Mouse (Mus musculus): ENCODE data around the gene Iqch. TPM values are rescaled to one million over a fixed set of nuclear protein-coding genes. Genes with fewer than 3 reads are reported as not detected.

The Iqch gene
- polyA plus RNA-seq, 1 experiment from 2014 or later, result 0.09 TPM

- no peaks in the 10 kb centered on the region for H3K4me1 ChIP-seq (ENCODE audit: insufficient read depth)
- no peak overlapping the region for H3K4me2 ChIP-seq (ENCODE audit: low read depth, low read length)
- no peak for DNase-seq
- H3K27ac ChIP-seq (ENCODE audit: low read depth), result no peak overlapping the region
- no peak overlapping the region for H3K9ac ChIP-seq (replicated peaks)
- ATAC-seq, result no peak
- no peaks in the 10 kb centered on the region for H3K36me3 ChIP-seq (replicated peaks; ENCODE audit: insufficient read depth, low read length)
- H3K27me3 ChIP-seq (ENCODE audit: insufficient read depth, low read length), result no peaks in the 10 kb centered on the region
- TF ChIP-seq EP300 (IDR thresholded peaks at IDR 0.05; ENCODE audit: low read depth), result no peak
- H3K9me3 ChIP-seq (ENCODE audit: low read length), result no peaks in the 10 kb centered on the region
- 56% methylated on average over 2 of the region's 2 CpGs for WGBS (ENCODE audit: insufficient replicate concordance)
- H3K4me3 ChIP-seq (ENCODE audit: low read depth, low read length), result no peak overlapping the region
Measured at GRCm38 (mm10) chr9:63503890-63504289, 98.4 kb downstream of the Iqch start.

- Histone ChIP-seq H3K36me3 (replicated peaks; ENCODE audit: insufficient read depth, low read length) (no peaks in the 10 kb centered on the region), H3K9ac (replicated peaks) (no peak overlapping the region), H3K27ac (ENCODE audit: low read depth) (no peak overlapping the region), H3K4me1 (ENCODE audit: insufficient read depth) (no peaks in the 10 kb centered on the region), H3K9me3 (ENCODE audit: low read length) (no peaks in the 10 kb centered on the region), H3K27me3 (ENCODE audit: insufficient read depth, low read length) (no peaks in the 10 kb centered on the region), H3K4me3 (ENCODE audit: low read depth, low read length) (no peak overlapping the region), H3K4me2 (ENCODE audit: low read depth, low read length) (no peak overlapping the region)
- ATAC-seq (no peak), DNase-seq (no peak)
- 92% methylated on average over 1 of the region's 1 CpGs for WGBS (ENCODE audit: insufficient replicate concordance)
- TF ChIP-seq CTCF (IDR thresholded peaks at IDR 0.05; ENCODE audit: low read depth), result no peak
- TF ChIP-seq EP300 (IDR thresholded peaks at IDR 0.05; ENCODE audit: low read depth), result no peak
Measured at GRCm38 (mm10) chr9:63501516-63501915, 100.8 kb downstream of the Iqch start.

- ATAC-seq (no peak), DNase-seq (no peak)
- Histone ChIP-seq H3K27me3 (ENCODE audit: insufficient read depth, low read length) (no peaks in the 10 kb centered on the region), H3K4me3 (ENCODE audit: low read depth, low read length) (no peak overlapping the region), H3K9ac (replicated peaks) (no peak overlapping the region), H3K4me2 (ENCODE audit: low read depth, low read length) (no peak overlapping the region), H3K9me3 (ENCODE audit: low read length) (no peaks in the 10 kb centered on the region), H3K4me1 (ENCODE audit: insufficient read depth) (no peaks in the 10 kb centered on the region), H3K36me3 (replicated peaks; ENCODE audit: insufficient read depth, low read length) (no peaks in the 10 kb centered on the region), H3K27ac (ENCODE audit: low read depth) (no peak overlapping the region)
- WGBS (ENCODE audit: insufficient replicate concordance), result 52% methylated on average over 8 of the region's 8 CpGs
- no peak for TF ChIP-seq CTCF (IDR thresholded peaks at IDR 0.05; ENCODE audit: low read depth)
- TF ChIP-seq EP300 (IDR thresholded peaks at IDR 0.05; ENCODE audit: low read depth), result no peak
Measured at GRCm38 (mm10) chr9:63499912-63500311, 102.4 kb downstream of the Iqch start.

GRCm38 (mm10) chr9:63495786-63496185 lies 106.5 kb downstream of the Iqch start:
- WGBS (ENCODE audit: insufficient replicate concordance), result 59% methylated on average over 2 of the region's 2 CpGs
- no peak overlapping the region for H3K27ac ChIP-seq (ENCODE audit: low read depth)
- no peaks in the 10 kb centered on the region for H3K36me3 ChIP-seq (replicated peaks; ENCODE audit: insufficient read depth, low read length)
- ATAC-seq (no peak), DNase-seq (no peak)
- H3K9ac ChIP-seq (replicated peaks), result no peak overlapping the region
- no peaks in the 10 kb centered on the region for H3K4me1 ChIP-seq (ENCODE audit: insufficient read depth)
- no peak for TF ChIP-seq CTCF (IDR thresholded peaks at IDR 0.05; ENCODE audit: low read depth)
- TF ChIP-seq EP300 (IDR thresholded peaks at IDR 0.05; ENCODE audit: low read depth), result no peak
- no peaks in the 10 kb centered on the region for H3K27me3 ChIP-seq (ENCODE audit: insufficient read depth, low read length)
- H3K4me3 ChIP-seq (ENCODE audit: low read depth, low read length), result no peak overlapping the region
- H3K4me2 ChIP-seq (ENCODE audit: low read depth, low read length), result no peak overlapping the region
- no peaks in the 10 kb centered on the region for H3K9me3 ChIP-seq (ENCODE audit: low read length)

- Histone ChIP-seq H3K4me2 (ENCODE audit: low read depth, low read length) (no peak overlapping the region), H3K9me3 (ENCODE audit: low read length) (no peaks in the 10 kb centered on the region), H3K36me3 (replicated peaks; ENCODE audit: insufficient read depth, low read length) (no peaks in the 10 kb centered on the region), H3K4me1 (ENCODE audit: insufficient read depth) (no peaks in the 10 kb centered on the region), H3K4me3 (ENCODE audit: low read depth, low read length) (no peak overlapping the region), H3K27ac (ENCODE audit: low read depth) (no peak overlapping the region), H3K9ac (replicated peaks) (no peak overlapping the region), H3K27me3 (ENCODE audit: insufficient read depth, low read length) (no peaks in the 10 kb centered on the region)
- ATAC-seq (no peak), DNase-seq (no peak)
- no peak for TF ChIP-seq EP300 (IDR thresholded peaks at IDR 0.05; ENCODE audit: low read depth)
- TF ChIP-seq CTCF (IDR thresholded peaks at IDR 0.05; ENCODE audit: low read depth), result no peak
- 70% methylated on average over 4 of the region's 4 CpGs for WGBS (ENCODE audit: insufficient replicate concordance)
Measured at GRCm38 (mm10) chr9:63493746-63494145, 108.5 kb downstream of the Iqch start.

GRCm38 (mm10) chr9:63492291-63492690 lies 110.0 kb downstream of the Iqch start:
- TF ChIP-seq CTCF (IDR thresholded peaks at IDR 0.05; ENCODE audit: low read depth) (no peak), EP300 (IDR thresholded peaks at IDR 0.05; ENCODE audit: low read depth) (no peak)
- Histone ChIP-seq H3K4me3 (ENCODE audit: low read depth, low read length) (no peak overlapping the region), H3K27ac (ENCODE audit: low read depth) (no peak overlapping the region), H3K36me3 (replicated peaks; ENCODE audit: insufficient read depth, low read length) (no peaks in the 10 kb centered on the region), H3K9ac (replicated peaks) (no peak overlapping the region), H3K4me1 (ENCODE audit: insufficient read depth) (no peaks in the 10 kb centered on the region), H3K9me3 (ENCODE audit: low read length) (no peaks in the 10 kb centered on the region), H3K4me2 (ENCODE audit: low read depth, low read length) (no peak overlapping the region), H3K27me3 (ENCODE audit: insufficient read depth, low read length) (no peaks in the 10 kb centered on the region)
- DNase-seq (peak; percentile 15), ATAC-seq (no peak)
- WGBS (ENCODE audit: insufficient replicate concordance), result 23% methylated on average over 9 of the region's 9 CpGs

All from liver, postnatal 0 days (tissue).